Mouse (Mus musculus) myocyte (in vitro differentiated cells): Measurements from ENCODE around the gene Vax1. TPM values are rescaled to one million over a fixed set of nuclear protein-coding genes. Genes with fewer than 3 reads are reported as not detected.

Source experiments
- H3K27me3 ChIP-seq: one replicate; pipeline ENCODE4 v1.6.1; 2011; ENCODE audit not compliant: control insufficient read depth, insufficient read depth, insufficient read length
- H3K36me3 ChIP-seq: one replicate; pipeline ENCODE4 v1.6.1; 2011; ENCODE audit not compliant: control insufficient read depth, insufficient read depth
- H3K4me2 ChIP-seq: one replicate; pipeline ENCODE4 v1.6.1; 2011; ENCODE audit warnings: low read depth, control low read depth
- H3K4me3 ChIP-seq: one replicate; pipeline ENCODE4 v1.5.1; 2011; ENCODE audit warnings: mild to moderate bottlenecking, control low read depth, moderate library complexity
- H3K79me2 ChIP-seq: one replicate; pipeline ENCODE4 v1.6.1; 2011; ENCODE audit not compliant: control insufficient read depth, insufficient read depth
- H3ac ChIP-seq: one replicate; pipeline ENCODE4 v1.6.1; 2011; ENCODE audit not compliant: control insufficient read depth, insufficient read length
- CEBPB ChIP-seq: IDR thresholded peaks from 2 replicates; pipeline ENCODE4 v1.6.1; 2011; ENCODE audit warnings: mild to moderate bottlenecking, moderate library complexity; ENCODE audit not compliant: poor library complexity, insufficient read depth, severe bottlenecking
- E2F4 ChIP-seq: IDR thresholded peaks from one replicate; pipeline ENCODE4 v1.6.1; 2011; ENCODE audit warnings: mild to moderate bottlenecking, control low read depth, moderate library complexity; ENCODE audit not compliant: insufficient read depth
- MAX ChIP-seq: IDR thresholded peaks from one replicate; pipeline ENCODE4 v1.6.1; 2011; ENCODE audit warnings: low read depth, mild to moderate bottlenecking, control low read depth
- MYOD1 ChIP-seq, 3 experiments: IDR thresholded peaks; one replicate each; pipeline ENCODE4 v1.6.1; 2011; ENCODE audit warnings: control low read depth in 2 of 3, low read depth in 2 of 3, mild to moderate bottlenecking in 2 of 3, moderate library complexity in 1 of 3; ENCODE audit not compliant: insufficient read length in 2 of 3, control insufficient read depth in 1 of 3
- MYOG ChIP-seq, 3 experiments: IDR thresholded peaks; one replicate each; pipeline ENCODE4 v1.6.1; 2011; ENCODE audit warnings: control low read depth in 2 of 3, low read depth in 2 of 3, mild to moderate bottlenecking in 2 of 3; ENCODE audit not compliant: insufficient read length in 2 of 3, control insufficient read depth in 1 of 3, insufficient read depth in 1 of 3
- POLR2A ChIP-seq: IDR thresholded peaks from one replicate; pipeline ENCODE4 v1.6.1; 2011; ENCODE audit warnings: low read depth, mild to moderate bottlenecking, control low read depth, moderate library complexity; ENCODE audit not compliant: insufficient read length
- POLR2AphosphoS2 ChIP-seq: IDR thresholded peaks from one replicate; pipeline ENCODE4 v1.6.1; 2011; ENCODE audit warnings: low read depth, control low read depth; ENCODE audit not compliant: insufficient read length
- REST ChIP-seq: IDR thresholded peaks from one replicate; pipeline ENCODE4 v1.6.1; 2011; ENCODE audit warnings: mild to moderate bottlenecking, control low read depth, moderate library complexity; ENCODE audit not compliant: insufficient read depth, insufficient read length
- SRF ChIP-seq: IDR thresholded peaks from one replicate; pipeline ENCODE4 v1.6.1; 2011; ENCODE audit warnings: low read depth; ENCODE audit not compliant: control insufficient read depth, insufficient read length
- TCF12 ChIP-seq: IDR thresholded peaks from one replicate; pipeline ENCODE4 v1.6.1; 2011; ENCODE audit warnings: mild to moderate bottlenecking, control low read depth; ENCODE audit not compliant: poor library complexity, insufficient read depth, severe bottlenecking
- TCF3 ChIP-seq: IDR thresholded peaks from one replicate; pipeline ENCODE4 v1.6.1; 2011; ENCODE audit warnings: low read depth, control low read depth; ENCODE audit not compliant: insufficient read length
- USF1 ChIP-seq: IDR thresholded peaks from one replicate; pipeline ENCODE4 v1.6.1; 2011; ENCODE audit warnings: low read depth, mild to moderate bottlenecking, control low read depth, moderate library complexity
- polyA plus RNA-seq: library from polyadenylated mRNA; unstranded; fragments of >200 nt; fragmentation: generic; extraction: Trizol; gene quantifications from one replicate; pipeline ENCODE4 v1.2.1, GENCODE M21; 2012; ENCODE audit warnings: missing spikeins

The Vax1 gene
- not detected for polyA plus RNA-seq

DNA sequence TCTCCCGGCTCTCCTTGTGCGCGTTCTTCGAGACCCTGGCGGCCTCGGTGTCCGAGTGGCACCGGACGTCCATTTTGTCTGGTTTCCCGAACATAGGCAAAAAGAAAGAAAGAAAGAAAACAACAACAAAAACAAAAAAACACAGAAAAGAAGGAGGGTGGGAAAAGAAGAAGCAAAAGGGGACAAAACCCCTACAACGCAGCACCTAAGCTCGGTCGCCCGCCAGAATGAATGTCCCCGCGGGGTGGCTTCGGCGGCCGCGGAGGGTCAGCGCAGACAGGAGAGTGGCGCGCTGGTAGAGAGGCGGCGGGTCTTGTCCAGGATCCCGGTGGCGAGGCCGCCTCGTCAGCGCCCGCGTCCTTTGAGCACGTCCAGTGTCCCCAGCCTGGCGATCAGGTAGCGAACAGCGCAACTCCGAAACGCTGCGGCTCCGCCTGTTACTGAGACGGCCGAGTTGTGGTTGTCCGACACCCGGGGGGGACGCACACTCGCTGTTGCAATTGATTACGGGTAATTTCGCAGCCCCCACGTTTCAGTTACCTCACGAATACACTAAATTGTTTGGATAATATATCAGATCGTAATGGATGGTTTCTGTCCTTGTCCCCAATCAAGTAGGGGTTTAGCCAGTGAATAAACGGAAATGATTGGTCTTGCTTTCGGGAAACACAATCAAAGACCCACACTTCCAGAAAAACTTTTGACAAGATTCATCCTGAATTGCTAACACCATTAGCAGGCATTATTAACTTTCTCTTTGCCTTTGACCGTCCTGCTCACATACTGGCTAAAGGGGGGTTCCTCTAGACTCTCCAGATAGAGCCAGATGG, at the start of gene Vax1:
Gene Vax1 (minus strand): TSS at position 121 of the 830 bp plus-strand sequence.
- Histone ChIP-seq H3K79me2 (no peaks in the 10 kb centered on the region), H3ac (no peak within 1 kb of the TSS), H3K36me3 (no peaks in the 10 kb centered on the region), H3K27me3 (peaks cover 61% of the 10 kb centered on the region), H3K4me3 (no peak within 1 kb of the TSS), H3K4me2 (no peak within 1 kb of the TSS)
- TF ChIP-seq POLR2AphosphoS2 (no peak), SRF (no peak), USF1 (no peak), MAX (no peak)

DNA sequence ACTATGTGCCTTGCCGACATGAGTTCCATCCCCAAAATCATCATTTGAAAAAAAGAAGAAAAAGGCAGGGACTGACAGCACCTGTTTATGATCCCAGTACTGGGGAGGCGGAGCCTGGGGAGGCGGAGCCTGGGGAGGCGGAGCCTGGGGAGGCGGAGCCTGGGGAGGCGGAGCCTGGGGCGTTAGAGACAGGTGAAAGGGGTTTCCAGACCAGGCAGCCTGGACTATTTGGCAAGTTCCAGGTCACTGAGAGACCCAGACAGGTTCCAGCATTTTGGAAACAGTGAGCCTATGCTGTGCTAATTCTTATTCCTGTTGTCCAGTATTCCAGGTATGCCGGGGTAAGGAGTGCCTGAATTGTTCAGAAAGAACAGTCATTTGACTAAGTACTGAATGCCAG, 49.1 kb upstream of the Vax1 start, which contains the start of gene Kcnk18:
Gene Kcnk18 (plus strand): TSS at position 224 of the 400 bp plus-strand sequence.
- TF ChIP-seq SRF = no peak
- TF ChIP-seq TCF12 = no peak
- no peak for TF ChIP-seq POLR2AphosphoS2
- TF ChIP-seq MAX = no peak
- Histone ChIP-seq H3K79me2 (no peaks in the 10 kb centered on the region), H3K27me3 (peaks cover 26% of the 10 kb centered on the region)

DNA sequence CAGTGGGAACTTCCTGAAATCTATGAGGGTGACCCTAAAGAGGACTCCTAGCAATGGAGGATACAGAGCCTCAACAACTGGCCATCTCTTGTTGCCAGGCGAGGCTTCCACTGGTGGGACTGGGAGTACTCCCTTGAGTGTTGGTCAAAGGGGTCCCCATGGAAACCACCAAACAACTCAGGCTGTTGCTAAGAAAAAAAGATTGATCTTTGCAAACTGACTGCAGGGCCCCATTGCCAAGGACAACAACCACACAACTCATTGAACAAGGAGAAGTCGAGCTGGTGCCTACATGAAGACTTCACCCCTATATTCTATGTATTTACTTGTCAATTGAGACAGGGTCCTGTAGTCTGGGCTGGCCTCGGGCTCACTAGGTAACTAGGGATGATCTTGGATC, 47.0 kb upstream of the Vax1 start:
- Histone ChIP-seq H3K36me3 (no peaks in the 10 kb centered on the region), H3K27me3 (peaks cover 31% of the 10 kb centered on the region), H3ac (no peak overlapping the region), H3K79me2 (no peaks in the 10 kb centered on the region), H3K4me2 (no peak overlapping the region), H3K4me3 (no peak overlapping the region)
- TF ChIP-seq POLR2AphosphoS2 (no peak), REST (no peak), CEBPB (no peak), MYOG (IDR thresholded peaks at IDR 0.05; ENCODE audit: control insufficient read depth in 1 of 3, insufficient read depth in 1 of 3, insufficient read length in 2 of 3, low read depth in 2 of 3) (no peak), MAX (no peak), TCF12 (no peak), USF1 (no peak), E2F4 (no peak), MYOD1 (IDR thresholded peaks at IDR 0.05; ENCODE audit: control insufficient read depth in 1 of 3, insufficient read length in 2 of 3, low read depth in 2 of 3) (no peak)

More for the DNA sequence above, 49.1 kb upstream of the Vax1 start, which contains the start of gene Kcnk18:
- Histone ChIP-seq H3K4me2 (no peak within 1 kb of the TSS), H3ac (no peak within 1 kb of the TSS), H3K4me3 (no peak within 1 kb of the TSS), H3K36me3 (no peaks in the 10 kb centered on the region)

DNA sequence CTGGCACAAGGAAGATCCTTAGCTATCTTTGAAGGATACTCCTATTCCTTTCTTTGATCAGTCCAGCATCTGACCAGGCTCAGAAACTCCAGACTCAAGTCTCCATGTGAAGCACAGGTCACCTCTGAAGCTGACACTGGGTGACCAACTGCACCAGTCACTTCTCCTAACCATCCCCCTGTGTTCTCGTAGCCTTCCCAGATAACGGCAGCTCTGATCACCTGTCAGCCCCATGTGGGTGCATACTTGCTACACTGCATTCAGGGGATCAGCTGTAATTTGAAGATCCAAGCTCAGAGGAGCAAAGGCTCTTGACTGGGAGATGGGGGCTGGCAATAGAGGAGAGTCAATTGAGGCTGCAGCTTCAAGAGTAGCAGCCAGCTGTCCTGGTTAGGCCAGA, 39.1 kb upstream of the Vax1 start:
- Histone ChIP-seq H3K79me2 (no peaks in the 10 kb centered on the region), H3K36me3 (no peaks in the 10 kb centered on the region), H3K4me3 (no peak overlapping the region), H3K27me3 (peaks cover 5% of the 10 kb centered on the region), H3K4me2 (no peak overlapping the region), H3ac (no peak overlapping the region)
- no peak for TF ChIP-seq MYOD1 (IDR thresholded peaks at IDR 0.05; ENCODE audit: control insufficient read depth in 1 of 3, insufficient read length in 2 of 3, low read depth in 2 of 3)
- no peak for TF ChIP-seq TCF12
- no peak for TF ChIP-seq E2F4
- TF ChIP-seq MYOG (IDR thresholded peaks at IDR 0.05; ENCODE audit: control insufficient read depth in 1 of 3, insufficient read depth in 1 of 3, insufficient read length in 2 of 3, low read depth in 2 of 3) = no peak
- no peak for TF ChIP-seq SRF
- no peak for TF ChIP-seq MAX
- TF ChIP-seq TCF3 = no peak
- TF ChIP-seq REST = no peak
- TF ChIP-seq USF1 = no peak
- TF ChIP-seq POLR2AphosphoS2 = no peak
- TF ChIP-seq CEBPB = no peak
- no peak for TF ChIP-seq POLR2A

DNA sequence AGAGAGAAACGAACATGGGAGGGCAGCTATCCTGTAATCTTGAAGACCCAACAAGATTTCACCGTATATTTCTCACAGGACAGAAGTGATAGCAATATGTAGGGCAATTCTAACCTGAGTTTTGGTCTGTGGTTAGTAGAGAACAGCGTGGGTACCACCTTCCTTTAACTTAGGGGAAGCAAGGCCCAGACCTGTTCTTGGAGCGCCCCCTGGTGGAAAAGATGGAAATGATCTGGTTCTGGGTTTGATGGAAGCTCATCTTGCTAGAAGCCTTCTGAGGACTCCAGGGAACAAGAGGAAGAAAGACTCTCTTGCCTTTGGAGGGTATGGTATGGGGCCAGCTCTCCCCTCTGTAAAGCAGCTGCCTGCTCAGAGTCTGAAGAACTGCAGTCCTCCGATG, 38.6 kb upstream of the Vax1 start:
- TF ChIP-seq REST (no peak), TCF3 (no peak), USF1 (no peak), POLR2AphosphoS2 (no peak), MAX (no peak), POLR2A (no peak), SRF (no peak), CEBPB (no peak), MYOG (IDR thresholded peaks at IDR 0.05; ENCODE audit: control insufficient read depth in 1 of 3, insufficient read depth in 1 of 3, insufficient read length in 2 of 3, low read depth in 2 of 3) (no peak), MYOD1 (IDR thresholded peaks at IDR 0.05; ENCODE audit: control insufficient read depth in 1 of 3, insufficient read length in 2 of 3, low read depth in 2 of 3) (no peak), E2F4 (no peak), TCF12 (no peak)
- Histone ChIP-seq H3K4me2 (no peak overlapping the region), H3ac (no peak overlapping the region), H3K36me3 (no peaks in the 10 kb centered on the region), H3K79me2 (no peaks in the 10 kb centered on the region), H3K4me3 (no peak overlapping the region), H3K27me3 (peaks cover 4% of the 10 kb centered on the region)
